Mouse (Mus musculus) ovary, postnatal 36 days (tissue): ENCODE results near the gene Chrnd.
A peak's percentile ranks its signal among the peaks of the same experiment; 100 is the strongest.

Experiments used
- DNase-seq: peaks from one replicate; pipeline ENCODE4 v3.0.0; 2022; ENCODE audit warnings: low spot score, mixed read lengths

Gene Chrnd

GRCm38 (mm10) chr1:87183998-87184750 lies 6.2 kb upstream of the Chrnd start:
- no peak for DNase-seq

GRCm38 (mm10) chr1:87184751-87185139 lies 5.7 kb upstream of the Chrnd start:
- peak; percentile 72 for DNase-seq

GRCm38 (mm10) chr1:87185526-87185925 lies 4.9 kb upstream of the Chrnd start:
- DNase-seq = no peak

GRCm38 (mm10) chr1:87186261-87187036 lies 4.0 kb upstream of the Chrnd start:
- no peak for DNase-seq

- DNase-seq = peak; percentile 73
These were observed 3.4 kb upstream of the Chrnd start for GRCm38 (mm10) chr1:87187037-87187355.

- DNase-seq = peak; percentile 68
These were observed 6.9 kb downstream of the Chrnd start for GRCm38 (mm10) chr1:87197296-87197695.

- no peak for DNase-seq
These were observed 8.0 kb downstream of the Chrnd start for GRCm38 (mm10) chr1:87198119-87199065.

- no peak for DNase-seq
These were observed 10.4 kb downstream of the Chrnd start for GRCm38 (mm10) chr1:87200811-87201210.

- DNase-seq = no peak
These were observed 11.4 kb downstream of the Chrnd start for GRCm38 (mm10) chr1:87201848-87202247.

GRCm38 (mm10) chr1:87203779-87204178 lies 13.4 kb downstream of the Chrnd start:
- DNase-seq = no peak

- DNase-seq = no peak
These were observed 14.1 kb downstream of the Chrnd start, which contains the start of gene Chrng for GRCm38 (mm10) chr1:87204465-87204864. Gene Chrng, plus strand, starts transcription at chr1:87204657.

GRCm38 (mm10) chr1:87205038-87205437 lies 14.6 kb downstream of the Chrnd start:
- DNase-seq = no peak

- no peak for DNase-seq
These were observed 15.1 kb downstream of the Chrnd start for GRCm38 (mm10) chr1:87205502-87205901.

- no peak for DNase-seq
These were observed 15.9 kb downstream of the Chrnd start for GRCm38 (mm10) chr1:87206339-87206738.

GRCm38 (mm10) chr1:87211431-87211830 lies 21.0 kb downstream of the Chrnd start:
- DNase-seq = no peak

GRCm38 (mm10) chr1:87213735-87214704 lies 23.6 kb downstream of the Chrnd start, which contains the start of gene Eif4e2:
Gene Eif4e2, plus strand, starts transcription at chr1:87213914.
- peak; percentile 94 for DNase-seq

- DNase-seq = no peak
These were observed 24.3 kb downstream of the Chrnd start for GRCm38 (mm10) chr1:87214748-87215147.

GRCm38 (mm10) chr1:87217938-87218337 lies 27.5 kb downstream of the Chrnd start:
- no peak for DNase-seq

GRCm38 (mm10) chr1:87225739-87226138 lies 35.3 kb downstream of the Chrnd start:
- DNase-seq = no peak

- DNase-seq = no peak
These were observed 36.2 kb downstream of the Chrnd start for GRCm38 (mm10) chr1:87226409-87227159.
